Mouse (Mus musculus) ES-Bruce4 (cell line): ENCODE data around the gene Rptn. TPM values are rescaled to one million over a fixed set of nuclear protein-coding genes. Genes with fewer than 3 reads are reported as not detected.
"Not testable (repeated sequence)": the region's sequence is repeated elsewhere in the genome, so short reads cannot be mapped to it uniquely, and the experiment has no call there.

ENCODE experiments used
- H3K27ac ChIP-seq: 2 replicates; pipeline ENCODE4 v1.5.1; 2012; ENCODE audit warnings: low read length, inconsistent platforms; ENCODE audit not compliant: insufficient read depth
- H3K27me3 ChIP-seq: 2 replicates; pipeline ENCODE4 v1.6.1; 2012; ENCODE audit warnings: mild to moderate bottlenecking, low read length, inconsistent platforms; ENCODE audit not compliant: control insufficient read depth, poor library complexity, insufficient read depth, severe bottlenecking
- H3K36me3 ChIP-seq: 2 replicates; pipeline ENCODE4 v1.6.1; 2012; ENCODE audit warnings: inconsistent platforms, mild to moderate bottlenecking, low read length, moderate library complexity; ENCODE audit not compliant: control insufficient read depth, poor library complexity, insufficient read depth, severe bottlenecking
- H3K4me1 ChIP-seq: one replicate; pipeline ENCODE4 v1.8.1; 2011; ENCODE audit warnings: low read length; ENCODE audit not compliant: control insufficient read depth, insufficient read depth
- H3K4me3 ChIP-seq: 2 replicates; pipeline ENCODE4 v1.5.1; 2011; ENCODE audit warnings: low read depth, mild to moderate bottlenecking, low read length
- H3K9ac ChIP-seq: 2 replicates; pipeline ENCODE4 v1.6.1; 2012; ENCODE audit warnings: low read depth, mild to moderate bottlenecking, inconsistent platforms; ENCODE audit not compliant: poor library complexity, severe bottlenecking
- H3K9me3 ChIP-seq: replicated peaks from 2 replicates; pipeline ENCODE4 v1.6.1; 2012; ENCODE audit warnings: mild to moderate bottlenecking, low read length, inconsistent platforms; ENCODE audit not compliant: control insufficient read depth, poor library complexity, insufficient read depth, severe bottlenecking
- CTCF ChIP-seq: IDR thresholded peaks from one replicate; pipeline ENCODE4 v1.8.1; 2011; ENCODE audit warnings: low read depth, low read length
- EP300 ChIP-seq: IDR thresholded peaks from 2 replicates; pipeline ENCODE4 v1.6.1; 2011; ENCODE audit warnings: low read depth, low read length; ENCODE audit not compliant: insufficient read depth
- POLR2A ChIP-seq: IDR thresholded peaks from one replicate; pipeline ENCODE4 v1.8.1; 2011; ENCODE audit warnings: low read length; ENCODE audit not compliant: insufficient read depth
- polyA plus RNA-seq: library from polyadenylated mRNA; stranded (reverse); fragments of >200 nt; gene quantifications from 2 replicates; pipeline ENCODE4 v1.2.4, GENCODE M21; 2011; ENCODE audit warnings: low read depth; ENCODE audit not compliant: missing spikeins, insufficient read depth, insufficient read length

The Rptn gene
- polyA plus RNA-seq, 1 experiment: not detected

DNA sequence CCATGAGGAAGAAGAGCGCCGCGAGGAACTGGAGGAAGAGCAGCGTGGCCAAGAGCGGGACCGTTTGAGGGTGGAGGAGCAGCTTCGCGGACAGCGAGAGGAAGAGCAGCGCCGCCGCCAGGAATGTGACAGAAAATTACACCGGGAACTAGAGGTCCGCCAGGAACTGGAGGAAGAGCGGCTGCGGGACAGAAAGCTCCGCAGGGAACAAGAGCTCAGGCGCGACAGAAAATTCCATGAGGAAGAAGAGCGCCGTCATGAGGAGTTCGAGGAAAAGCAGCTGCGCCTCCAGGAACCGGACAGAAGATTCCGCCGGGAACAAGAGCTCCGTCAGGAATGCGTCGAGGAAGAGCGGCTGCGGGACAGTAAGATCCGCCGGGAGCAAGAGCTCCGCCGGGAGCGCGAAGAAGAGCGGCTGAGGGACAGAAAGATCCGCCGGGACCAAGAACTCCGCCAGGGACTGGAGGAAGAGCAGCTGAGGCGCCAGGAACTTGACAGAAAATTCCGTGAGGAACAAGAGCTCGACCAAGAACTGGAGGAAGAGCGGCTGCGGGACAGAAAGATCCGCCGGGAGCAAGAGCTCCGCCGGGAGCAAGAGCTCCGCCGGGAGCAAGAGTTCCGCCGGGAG lies 52.7 kb downstream of the Rptn start:
- Histone ChIP-seq H3K9ac (peak overlapping the region; percentile 52), H3K36me3 (no peaks in the 10 kb centered on the region), H3K9me3 (no peaks in the 10 kb centered on the region), H3K4me1 (no peaks in the 10 kb centered on the region), H3K4me3 (peak overlapping the region; percentile 73), H3K27me3 (peaks cover 5% of the 10 kb centered on the region; the same call in 1 of the 2 replicates), H3K27ac (no peak overlapping the region)
- peak; percentile 23 for TF ChIP-seq CTCF
- TF ChIP-seq EP300: no peak

- Histone ChIP-seq H3K9ac (peak overlapping the region; percentile 52), H3K4me3 (peak overlapping the region; percentile 73)
- H3K4me1 ChIP-seq, H3K36me3 ChIP-seq, H3K9me3 ChIP-seq, H3K27me3 ChIP-seq, H3K27ac ChIP-seq: not testable (repeated sequence)
Observed at GRCm38 (mm10) chr3:93446756-93447137, 53.2 kb downstream of the Rptn start.

- Histone ChIP-seq H3K36me3 (no peaks in the 10 kb centered on the region), H3K9ac (peak overlapping the region; percentile 52), H3K4me3 (peak overlapping the region; percentile 73), H3K9me3 (no peaks in the 10 kb centered on the region), H3K4me1 (no peaks in the 10 kb centered on the region), H3K27ac (no peak overlapping the region), H3K27me3 (peaks cover 5% of the 10 kb centered on the region; the same call in 1 of the 2 replicates)
- TF ChIP-seq EP300 (peak; percentile 15; the same call in 1 of the 2 replicates), POLR2A (no peak), CTCF (peak; percentile 55)
Observed at GRCm38 (mm10) chr3:93447138-93447841, 53.8 kb downstream of the Rptn start.

Other genes with a start within 250 kb of the Rptn start
- not detected in 2 replicates for gene Crnn, start 248.9 kb upstream of the Rptn start, polyA plus RNA-seq
- gene Flg2, start 196.4 kb upstream of the Rptn start, polyA plus RNA-seq: not detected in 2 replicates
- 0.65 TPM in 1 of 2 replicates, not detected in the other for gene Flg, start 120.2 kb upstream of the Rptn start, polyA plus RNA-seq
- gene Hrnr, start 74.0 kb upstream of the Rptn start, polyA plus RNA-seq: not detected in 2 replicates
- gene Tchh, start 48.6 kb downstream of the Rptn start, polyA plus RNA-seq: 1.3 and 1.6 TPM in 2 replicates
- not detected in 2 replicates for gene Tchhl1, start 75.1 kb downstream of the Rptn start, polyA plus RNA-seq
- gene S100a11, start 126.8 kb downstream of the Rptn start, polyA plus RNA-seq: 661 and 677 TPM in 2 replicates
- 468 and 470 TPM in 2 replicates for gene S100a10, start 161.4 kb downstream of the Rptn start, polyA plus RNA-seq